Mouse (Mus musculus) CH12F3 (cell line): ENCODE measurements around the gene Slc16a4.

ENCODE experiments used
- in situ Hi-C: fragments of 300-500 bp; cut with MboI; formaldehyde crosslinking; loops from 2 replicates; pipeline ENCODE4 v1.14.3; 2020; ENCODE audit warnings: low sequenced_read_pairs

Slc16a4 gene

GRCm38 (mm10) chr3:107357700-107358234, 66.7 kb downstream of the Slc16a4 start:
- in situ Hi-C loops: no loop called here

- in situ Hi-C loops: loop anchor here (5.0 kb wide), 1 partner anchor 102 kb away; no protein-coding TSS in a partner anchor
Measured at GRCm38 (mm10) chr3:107360341-107360740, 69.3 kb downstream of the Slc16a4 start.
